Mouse (Mus musculus) MEL (cell line): Measurements from ENCODE around the gene D430041D05Rik. TPM values are rescaled to one million over a fixed set of nuclear protein-coding genes. Genes with fewer than 3 reads are reported as not detected.

ENCODE experiments used
- DNase-seq: peaks from one replicate; pipeline ENCODE4 v3.0.0; 2011; ENCODE audit warnings: low read depth, low spot score
- H3K27ac ChIP-seq: 2 replicates; pipeline ENCODE4 v1.5.1; 2012; ENCODE audit warnings: low read depth, mild to moderate bottlenecking, control low read depth, low read length, moderate library complexity; ENCODE audit not compliant: control insufficient read depth
- H3K27me3 ChIP-seq, 2 experiments: fragments of 150-350 bp in 1 of 2; sonication (generic) in 1 of 2; 2 replicates each; pipeline ENCODE4 v1.6.1; 2012; ENCODE audit warnings: low read length in 2 of 2, mild to moderate bottlenecking in 2 of 2, improper control_type of control experiment in 1 of 2, moderate library complexity in 1 of 2; ENCODE audit not compliant: insufficient read depth in 2 of 2, control insufficient read depth in 1 of 2
- H3K36me3 ChIP-seq, 2 experiments: 2 replicates each; pipeline ENCODE4 v1.6.1; 2012 to 2014; ENCODE audit warnings: low read length in 2 of 2, improper control_type of control experiment in 1 of 2, inconsistent platforms in 1 of 2, mild to moderate bottlenecking in 1 of 2; ENCODE audit not compliant: insufficient read depth in 2 of 2, control insufficient read depth in 1 of 2
- H3K4me1 ChIP-seq, 2 experiments: fragments of 150-350 bp in 1 of 2; sonication (generic) in 1 of 2; 2 replicates each; pipeline ENCODE4 v1.6.1; 2012; ENCODE audit warnings: low read length in 2 of 2, improper control_type of control experiment in 1 of 2, mild to moderate bottlenecking in 1 of 2; ENCODE audit not compliant: insufficient read depth in 2 of 2, control insufficient read depth in 1 of 2
- H3K4me3 ChIP-seq, 2 experiments: fragments of 150-350 bp in 1 of 2; sonication (generic) in 1 of 2; 2 replicates each; pipeline ENCODE4 v1.5.1; 2012; ENCODE audit warnings: low read depth in 2 of 2, low read length in 2 of 2, mild to moderate bottlenecking in 2 of 2, moderate library complexity in 2 of 2, control low read depth in 1 of 2, improper control_type of control experiment in 1 of 2; ENCODE audit not compliant: control insufficient read depth in 1 of 2, insufficient read depth in 1 of 2
- H3K79me2 ChIP-seq: 2 replicates; pipeline ENCODE4 v1.6.1; 2012; ENCODE audit warnings: mild to moderate bottlenecking, low read length, moderate library complexity; ENCODE audit not compliant: control insufficient read depth, poor library complexity, insufficient read depth
- H3K9ac ChIP-seq: 2 replicates; pipeline ENCODE4 v1.6.1; 2012; ENCODE audit warnings: low read depth, mild to moderate bottlenecking, control low read depth, low read length, moderate library complexity; ENCODE audit not compliant: control insufficient read depth, poor library complexity, severe bottlenecking
- H3K9me3 ChIP-seq: fragments of 150-350 bp; sonication (generic); replicated peaks from 2 replicates; pipeline ENCODE4 v1.6.1; 2012; ENCODE audit warnings: mild to moderate bottlenecking, low read length, improper control_type of control experiment, moderate library complexity; ENCODE audit not compliant: insufficient read depth
- BHLHE40 ChIP-seq: IDR thresholded peaks from 2 replicates; pipeline ENCODE4 v1.6.1; 2012; ENCODE audit warnings: low read depth, mild to moderate bottlenecking, inconsistent platforms, low read length, improper control_type of control experiment, borderline replicate concordance
- ELF1 ChIP-seq: IDR thresholded peaks from 2 replicates; pipeline ENCODE4 v1.6.1; 2014; ENCODE audit warnings: low read depth, mild to moderate bottlenecking, inconsistent platforms, low read length, improper control_type of control experiment, moderate library complexity
- EP300 ChIP-seq, 2 experiments: IDR thresholded peaks; 2 replicates each; pipeline ENCODE4 v1.6.1; 2011; ENCODE audit warnings: improper control_type of control experiment in 2 of 2, low read length in 2 of 2, low read depth in 1 of 2, mild to moderate bottlenecking in 1 of 2
- ETS1 ChIP-seq: IDR thresholded peaks from 2 replicates; pipeline ENCODE4 v1.6.1; 2012; ENCODE audit warnings: low read depth, mild to moderate bottlenecking, inconsistent platforms, low read length, improper control_type of control experiment, moderate library complexity
- HCFC1 ChIP-seq: IDR thresholded peaks from 2 replicates; pipeline ENCODE4 v1.6.1; 2012; ENCODE audit warnings: low read depth, mild to moderate bottlenecking, inconsistent platforms, low read length, improper control_type of control experiment, moderate library complexity
- JUND ChIP-seq: IDR thresholded peaks from 2 replicates; pipeline ENCODE4 v1.6.1; 2011; ENCODE audit warnings: low read depth, mild to moderate bottlenecking, improper control_type of control experiment, low read length
- MAFK ChIP-seq: IDR thresholded peaks from 2 replicates; pipeline ENCODE4 v1.6.1; 2011; ENCODE audit warnings: low read depth, mild to moderate bottlenecking, low read length, improper control_type of control experiment, borderline replicate concordance
- MEF2A ChIP-seq: IDR thresholded peaks from 2 replicates; pipeline ENCODE4 v1.6.1; 2014; ENCODE audit warnings: low read depth, mild to moderate bottlenecking, inconsistent platforms, low read length, improper control_type of control experiment; ENCODE audit not compliant: poor library complexity, insufficient replicate concordance, severe bottlenecking; ENCODE audit errors: extremely low read depth
- MXI1 ChIP-seq: IDR thresholded peaks from 2 replicates; pipeline ENCODE4 v1.6.1; 2011; ENCODE audit warnings: mild to moderate bottlenecking, low read depth, low read length, improper control_type of control experiment
- MYB ChIP-seq: IDR thresholded peaks from 2 replicates; pipeline ENCODE4 v1.6.1; 2011; ENCODE audit warnings: mild to moderate bottlenecking, low read depth, low read length, improper control_type of control experiment
- MYC ChIP-seq: IDR thresholded peaks from 2 replicates; pipeline ENCODE4 v1.6.1; 2011; ENCODE audit warnings: low read depth, mild to moderate bottlenecking, low read length, improper control_type of control experiment, moderate library complexity
- NELFE ChIP-seq: IDR thresholded peaks from 2 replicates; pipeline ENCODE4 v1.6.1; 2011; ENCODE audit warnings: low read depth, low read length, improper control_type of control experiment
- NRF1 ChIP-seq: IDR thresholded peaks from 2 replicates; pipeline ENCODE4 v1.6.1; 2014; ENCODE audit warnings: low read depth, mild to moderate bottlenecking, inconsistent platforms, low read length, improper control_type of control experiment, moderate library complexity; ENCODE audit not compliant: poor library complexity, insufficient read depth, severe bottlenecking
- POLR2A ChIP-seq, 2 experiments: IDR thresholded peaks; 2 replicates each; pipeline ENCODE4 v1.6.1; 2011 to 2012; ENCODE audit warnings: low read length in 2 of 2, mild to moderate bottlenecking in 2 of 2, control low read depth in 1 of 2, improper control_type of control experiment in 1 of 2, low read depth in 1 of 2, moderate library complexity in 1 of 2; ENCODE audit not compliant: control insufficient read depth in 1 of 2, insufficient read depth in 1 of 2, poor library complexity in 1 of 2
- POLR2AphosphoS2 ChIP-seq: IDR thresholded peaks from 2 replicates; pipeline ENCODE4 v1.6.1; 2011; ENCODE audit warnings: low read length, improper control_type of control experiment
- RAD21 ChIP-seq: IDR thresholded peaks from 2 replicates; pipeline ENCODE4 v1.6.1; 2011; ENCODE audit warnings: mild to moderate bottlenecking, low read depth, low read length, improper control_type of control experiment
- SIN3A ChIP-seq: IDR thresholded peaks from 2 replicates; pipeline ENCODE4 v1.6.1; 2012; ENCODE audit warnings: low read length, improper control_type of control experiment, inconsistent platforms
- TAL1 ChIP-seq: IDR thresholded peaks from 2 replicates; pipeline ENCODE4 v1.6.1; 2012; ENCODE audit warnings: mild to moderate bottlenecking, inconsistent platforms, low read length, moderate library complexity, mixed read lengths
- TBP ChIP-seq: IDR thresholded peaks from 2 replicates; pipeline ENCODE4 v1.8.0; 2011; ENCODE audit warnings: low read depth, low read length, improper control_type of control experiment
- TCF12 ChIP-seq: IDR thresholded peaks from 2 replicates; pipeline ENCODE4 v1.6.1; 2014; ENCODE audit warnings: low read depth, mild to moderate bottlenecking, inconsistent platforms, low read length, improper control_type of control experiment, moderate library complexity
- UBTF ChIP-seq: IDR thresholded peaks from 2 replicates; pipeline ENCODE4 v1.6.1; 2012; ENCODE audit warnings: low read depth, mild to moderate bottlenecking, inconsistent platforms, low read length, improper control_type of control experiment, moderate library complexity, borderline replicate concordance; ENCODE audit not compliant: insufficient read depth
- USF1 ChIP-seq: IDR thresholded peaks from 2 replicates; pipeline ENCODE4 v1.6.1; 2014; ENCODE audit warnings: low read depth, mild to moderate bottlenecking, inconsistent platforms, low read length, improper control_type of control experiment, moderate library complexity
- USF2 ChIP-seq, 2 experiments: IDR thresholded peaks; 2 replicates each; pipeline ENCODE4 v1.6.1; 2011 to 2012; ENCODE audit warnings: improper control_type of control experiment in 2 of 2, low read length in 2 of 2, borderline replicate concordance in 1 of 2, inconsistent platforms in 1 of 2, low read depth in 1 of 2, mild to moderate bottlenecking in 1 of 2; ENCODE audit not compliant: insufficient read depth in 1 of 2
- ZMIZ1 ChIP-seq: IDR thresholded peaks from 2 replicates; pipeline ENCODE4 v1.6.1; 2012; ENCODE audit warnings: low read depth, mild to moderate bottlenecking, inconsistent platforms, low read length, improper control_type of control experiment, moderate library complexity
- polyA plus RNA-seq, 2 experiments: library from polyadenylated mRNA; stranded (reverse) in 1 of 2; unstranded in 1 of 2; fragments of >175 nt in 1 of 2; fragments of >200 nt in 1 of 2; gene quantifications; 2 replicates each; pipeline versions ENCODE4 v1.2.1 to v1.2.4; 2012; ENCODE audit warnings: low replicate concordance in 2 of 2, low read depth in 1 of 2; ENCODE audit not compliant: insufficient read length in 2 of 2, insufficient read depth in 1 of 2, missing spikeins in 1 of 2
- total RNA-seq: library from RNA; depleted of rRNA; stranded (reverse); fragments of 300-350 nt; gene quantifications from 2 replicates; pipeline ENCODE4 v1.2.3, GENCODE M21; 2012

The D430041D05Rik gene
- total and polyA plus RNA-seq, 3 experiments, result 0.46 to 1.1 TPM; not detected in 1

DNA sequence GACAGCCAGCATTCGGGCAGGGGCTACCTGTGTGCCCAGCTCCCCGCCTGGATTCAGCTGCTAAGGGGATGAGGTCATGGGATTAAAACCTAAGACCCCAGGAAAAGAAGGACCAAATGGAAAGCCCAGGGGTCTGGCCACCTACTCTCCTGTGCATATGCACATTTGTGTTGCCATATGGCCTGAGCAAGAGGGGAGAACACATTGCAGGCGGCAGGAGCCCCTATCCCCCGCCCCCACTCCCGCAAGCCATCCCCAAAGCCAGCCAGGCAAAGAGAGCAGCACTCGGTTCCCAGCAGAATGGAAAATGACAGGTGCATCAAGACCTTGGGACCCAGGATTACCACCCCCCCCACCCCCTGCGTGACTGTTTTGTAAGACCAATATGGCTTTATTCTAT is 31.5 kb downstream of the D430041D05Rik start:
- no peaks in the 10 kb centered on the region for H3K9me3 ChIP-seq
- no peak for DNase-seq
- no peaks in the 10 kb centered on the region for H3K4me1 ChIP-seq
- peaks cover 3 to 4% of the 10 kb centered on the region in 2 experiments for H3K27me3 ChIP-seq
- no peaks in the 10 kb centered on the region for H3K36me3 ChIP-seq
- no peaks in the 10 kb centered on the region for H3K79me2 ChIP-seq
- no peak overlapping the region for H3K9ac ChIP-seq
- no peak overlapping the region for H3K4me3 ChIP-seq
- H3K27ac ChIP-seq, result no peak overlapping the region
- TF ChIP-seq TCF12, result no peak
- TF ChIP-seq ZMIZ1, result no peak
- TF ChIP-seq JUND, result no peak
- TF ChIP-seq POLR2A (IDR thresholded peaks at IDR 0.05; ENCODE audit: control insufficient read depth in 1 of 2, insufficient read depth in 1 of 2, low read depth in 1 of 2, low read length in 2 of 2, poor library complexity in 1 of 2), result no peak
- TF ChIP-seq USF2 (IDR thresholded peaks at IDR 0.05; ENCODE audit: borderline replicate concordance in 1 of 2, insufficient read depth in 1 of 2, low read depth in 1 of 2, low read length in 2 of 2), result no peak
- TF ChIP-seq ETS1, result no peak
- TF ChIP-seq POLR2AphosphoS2, result no peak
- no peak for TF ChIP-seq NELFE
- no peak for TF ChIP-seq TAL1
- TF ChIP-seq MEF2A, result no peak
- no peak for TF ChIP-seq MYC
- no peak for TF ChIP-seq EP300 (IDR thresholded peaks at IDR 0.05; ENCODE audit: low read depth in 1 of 2, low read length in 2 of 2)
- TF ChIP-seq SIN3A, result no peak
- TF ChIP-seq NRF1, result no peak
- no peak for TF ChIP-seq UBTF

DNA sequence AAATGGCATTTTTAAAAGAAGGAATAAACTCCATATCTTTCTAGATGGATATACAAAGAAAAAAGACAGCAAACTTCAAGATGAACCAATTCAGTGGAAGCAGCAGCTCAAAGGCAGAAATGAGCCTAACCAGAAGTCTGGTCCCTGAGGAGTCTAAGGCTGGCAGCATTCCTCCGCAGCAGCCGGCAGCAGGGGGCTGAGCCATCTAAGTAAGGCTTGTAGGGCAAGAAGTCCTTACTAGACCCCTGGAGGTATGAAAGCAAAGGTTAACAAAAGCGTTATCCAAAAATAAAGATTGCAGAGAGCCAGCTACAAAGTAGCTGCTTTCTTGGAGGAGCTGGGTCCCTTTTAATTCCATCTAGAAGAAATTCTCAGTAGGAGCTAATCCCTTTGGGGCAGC is 32.0 kb downstream of the D430041D05Rik start:
- Histone ChIP-seq H3K4me1 (no peaks in the 10 kb centered on the region), H3K36me3 (no peaks in the 10 kb centered on the region), H3K4me3 (no peak overlapping the region), H3K27ac (no peak overlapping the region), H3K27me3 (peaks cover 3% of the 10 kb centered on the region in 2 experiments), H3K79me2 (no peaks in the 10 kb centered on the region), H3K9ac (no peak overlapping the region), H3K9me3 (no peaks in the 10 kb centered on the region)
- no peak for TF ChIP-seq SIN3A
- TF ChIP-seq TBP, result no peak
- no peak for TF ChIP-seq HCFC1
- TF ChIP-seq MYB, result no peak
- no peak for TF ChIP-seq MAFK
- TF ChIP-seq JUND, result no peak
- TF ChIP-seq TCF12, result no peak
- no peak for TF ChIP-seq USF1
- TF ChIP-seq RAD21, result no peak
- TF ChIP-seq EP300 (IDR thresholded peaks at IDR 0.05; ENCODE audit: low read depth in 1 of 2, low read length in 2 of 2), result no peak
- TF ChIP-seq UBTF, result no peak
- no peak for TF ChIP-seq BHLHE40
- no peak for TF ChIP-seq NELFE
- TF ChIP-seq MXI1, result no peak
- TF ChIP-seq ELF1, result no peak
- TF ChIP-seq POLR2AphosphoS2, result no peak
- DNase-seq, result no peak
